8 mouse cellular contexts compared by ENCODE assay signal in genomic region chr17:49935602-49936205, GRCm38 (mm10).
DNase-seq lines count a peak whose midpoint lies in the region; ATAC-seq and TF ChIP-seq lines count a peak whose summit lies in the region.

No protein-coding gene starts in this region.

- no peak overlapping the region for H3ac ChIP-seq in C2C12 (ENCODE audit: control insufficient read depth, insufficient read length, low read depth)

- no peaks in the 10 kb centered on the region for H3K79me3 ChIP-seq in C2C12 (ENCODE audit: low read depth)

- ATAC-seq in granulocyte monocyte progenitor cell, adult 5-6 weeks (replicated peaks; ENCODE audit: poor library complexity, severe bottlenecking), result peak; percentile 87
- ATAC-seq in kidney, postnatal 0 days (replicated peaks; ENCODE audit: low FRiP score, low read depth), result peak; percentile 37; the same call in 1 of the 2 replicates
- no peak for ATAC-seq in liver, embryonic 13.5 days (ENCODE audit: low read depth)
- ATAC-seq in neural tube, embryonic 12.5 days (ENCODE audit: low FRiP score, low read depth), result peak; percentile 75

- WGBS in kidney, postnatal 0 days, result 3% methylated on average over 4 of the region's 4 CpGs
- 3% methylated on average over 4 of the region's 4 CpGs for WGBS in liver, embryonic 13.5 days (ENCODE audit: insufficient replicate concordance)
- 2% methylated on average over 4 of the region's 4 CpGs for WGBS in neural tube, embryonic 12.5 days

- DNase-seq in adrenal gland, postnatal 14 days, result peak; percentile 84
- DNase-seq in embryo, embryonic 9.5 days (ENCODE audit: extremely low spot score), result peak; percentile 79
- DNase-seq in kidney, postnatal 0 days (ENCODE audit: low spot score), result peak; percentile 92
- DNase-seq in liver, embryonic 13.5 days, result peak; percentile 22
- peak; percentile 24 for DNase-seq in telencephalon, adult 2 months (ENCODE audit: low read depth, low spot score)

- no peaks in the 10 kb centered on the region for H3K79me2 ChIP-seq in C2C12 (ENCODE audit: control insufficient read depth, insufficient read depth)

- no peak overlapping the region for H3K27ac ChIP-seq in kidney, postnatal 0 days
- no peak overlapping the region for H3K27ac ChIP-seq in liver, embryonic 13.5 days
- no peak overlapping the region for H3K27ac ChIP-seq in neural tube, embryonic 12.5 days

- no peaks in the 10 kb centered on the region for H3K27me3 ChIP-seq in C2C12 (ENCODE audit: control insufficient read depth, insufficient read depth, insufficient read length)
- no peaks in the 10 kb centered on the region for H3K27me3 ChIP-seq in kidney, postnatal 0 days (ENCODE audit: insufficient read depth, low read length)
- 0 out of 2 replicates have a peak, but pooled peaks cover 8% of the 10 kb centered on the region for H3K27me3 ChIP-seq in liver, embryonic 13.5 days
- no peaks in the 10 kb centered on the region; the same call in 1 of the 2 replicates for H3K27me3 ChIP-seq in neural tube, embryonic 12.5 days (replicated peaks)

- H3K36me3 ChIP-seq in C2C12 (ENCODE audit: control insufficient read depth, insufficient read depth), result no peaks in the 10 kb centered on the region
- no peaks in the 10 kb centered on the region for H3K36me3 ChIP-seq in kidney, postnatal 0 days (ENCODE audit: insufficient read depth, low read length)
- no peaks in the 10 kb centered on the region for H3K36me3 ChIP-seq in liver, embryonic 13.5 days
- no peaks in the 10 kb centered on the region for H3K36me3 ChIP-seq in neural tube, embryonic 12.5 days

- H3K9ac ChIP-seq in kidney, postnatal 0 days (ENCODE audit: low read depth, low read length), result no peak overlapping the region
- no peak overlapping the region for H3K9ac ChIP-seq in liver, embryonic 13.5 days
- no peak overlapping the region for H3K9ac ChIP-seq in neural tube, embryonic 12.5 days

- no peaks in the 10 kb centered on the region for H3K4me1 ChIP-seq in kidney, postnatal 0 days (replicated peaks; ENCODE audit: insufficient read depth, low read length)
- H3K4me1 ChIP-seq in liver, embryonic 13.5 days (replicated peaks), result no peaks in the 10 kb centered on the region
- H3K4me1 ChIP-seq in neural tube, embryonic 12.5 days, result peaks cover 5% of the 10 kb centered on the region; the same call in 1 of the 2 replicates

- no peak overlapping the region for H3K4me2 ChIP-seq in kidney, postnatal 0 days (ENCODE audit: low read length)
- no peak overlapping the region for H3K4me2 ChIP-seq in liver, embryonic 13.5 days
- H3K4me2 ChIP-seq in neural tube, embryonic 12.5 days (replicated peaks), result no peak overlapping the region

- peak; percentile 58 for TF ChIP-seq CTCF in C2C12 (IDR thresholded peaks at IDR 0.05; ENCODE audit: control insufficient read depth, insufficient read depth, insufficient read length)
- TF ChIP-seq CTCF in kidney, postnatal 0 days (IDR thresholded peaks at IDR 0.05; ENCODE audit: low read depth), result peak; percentile 98

- H3K9me3 ChIP-seq in kidney, postnatal 0 days (replicated peaks; ENCODE audit: low read length), result no peaks in the 10 kb centered on the region
- no peaks in the 10 kb centered on the region for H3K9me3 ChIP-seq in liver, embryonic 13.5 days (replicated peaks)
- H3K9me3 ChIP-seq in neural tube, embryonic 12.5 days, result no peaks in the 10 kb centered on the region

- H3K4me3 ChIP-seq in C2C12 (ENCODE audit: insufficient read depth, poor library complexity, severe bottlenecking), result no peak overlapping the region
- no peak overlapping the region for H3K4me3 ChIP-seq in kidney, postnatal 0 days (replicated peaks; ENCODE audit: low read depth, low read length)
- no peak overlapping the region for H3K4me3 ChIP-seq in liver, embryonic 13.5 days (replicated peaks)
- H3K4me3 ChIP-seq in neural tube, embryonic 12.5 days, result no peak overlapping the region

TF ChIP-seq in C2C12, 6 proteins besides CTCF, POLR2A, EP300 and RAD21:
- TF ChIP-seq MYOG (IDR thresholded peaks at IDR 0.05; ENCODE audit: control insufficient read depth, extremely low read depth, insufficient read length), result no peak
- TF ChIP-seq CEBPB (IDR thresholded peaks at IDR 0.05; ENCODE audit: low read depth), result no peak
- TF ChIP-seq MYOD1 (IDR thresholded peaks at IDR 0.05; ENCODE audit: control insufficient read depth, insufficient read length, low read depth), result no peak
- TF ChIP-seq MAX (IDR thresholded peaks at IDR 0.05), result no peak
- no peak for TF ChIP-seq USF1 (IDR thresholded peaks at IDR 0.05; ENCODE audit: low read depth)
TF ChIP-seq in C2C12: peak in this region for 0.

Comparison
In these comparisons a context has a peak if more than half of its experiments do, and no peak if none do; other contexts are left out.
1. DNase-seq: peak in every context shown above with its lines; median percentile 92 in kidney, postnatal 0 days; 84 in adrenal gland, postnatal 14 days; 79 in embryo, embryonic 9.5 days; 24 in telencephalon, adult 2 months; 22 in liver, embryonic 13.5 days.